In genomic region chr19:53307219-53307618, GRCm38 (mm10) we compare ENCODE assay signal across 10 mouse cellular contexts. TPM values are rescaled to one million over a fixed set of nuclear protein-coding genes. Genes with fewer than 3 reads are reported as not detected.
DNase-seq lines count a peak whose midpoint lies in the region; ATAC-seq and TF ChIP-seq lines count a peak whose summit lies in the region.
"Had no signal": no experiment of that assay in that cellular context is flagged by ENCODE, and none has a peak within 500 bp of the region (broad histone marks: within the 10 kb centered on the region; RNA-seq: fewer than 3 reads in every experiment).

No protein-coding gene starts in this region.

- H3K4me1 ChIP-seq in midbrain, embryonic 10.5 days = peaks cover 32% of the 10 kb centered on the region
- H3K4me1 ChIP-seq in midbrain, postnatal 0 days (ENCODE audit: insufficient read depth, low read length) = no peaks in the 10 kb centered on the region
- peaks cover 9% of the 10 kb centered on the region for H3K4me1 ChIP-seq in forebrain, embryonic 15.5 days
- 0 out of 2 replicates have a peak, but pooled peaks cover 4% of the 10 kb centered on the region for H3K4me1 ChIP-seq in hindbrain, postnatal 0 days (ENCODE audit: insufficient read depth, low read length)

- WGBS in midbrain, embryonic 10.5 days = 50% methylated on average over 6 of the region's 6 CpGs
- 31% methylated on average over 6 of the region's 6 CpGs for WGBS in midbrain, postnatal 0 days
- 37% methylated on average over 6 of the region's 6 CpGs for WGBS in forebrain, embryonic 15.5 days
- WGBS in hindbrain, postnatal 0 days = 15% methylated on average over 6 of the region's 6 CpGs

- H3K4me2 ChIP-seq in midbrain, postnatal 0 days (ENCODE audit: low read depth, low read length, poor library complexity, severe bottlenecking) = no peak overlapping the region
- 0 out of 2 replicates have a peak overlapping the region, but pooled peaks have one; percentile 14 for H3K4me2 ChIP-seq in forebrain, embryonic 15.5 days (replicated peaks)
- H3K4me2 ChIP-seq in hindbrain, postnatal 0 days (ENCODE audit: low read depth, low read length) = peak overlapping the region; percentile 34
- H3K4me2 ChIP-seq: liver, embryonic 12.5 days had no signal

- no peak for DNase-seq in midbrain, embryonic 10.5 days (ENCODE audit: low spot score)
- DNase-seq in midbrain, postnatal 0 days (ENCODE audit: low spot score) = no peak
- DNase-seq in hindbrain, postnatal 0 days (ENCODE audit: low spot score) = no peak
- DNase-seq in natural killer cell, adult 2 months (ENCODE audit: low spot score in 2 of 2) = no peak
- DNase-seq in urinary bladder, postnatal 36 days (ENCODE audit: low spot score in 2 of 2) = no peak
- no peak for DNase-seq in cerebellum, adult 9-11 months
- DNase-seq: kidney, adult 18-20 months; right cerebral cortex, postnatal 14 days had no signal

- no peaks in the 10 kb centered on the region for H3K27me3 ChIP-seq in midbrain, embryonic 10.5 days (ENCODE audit: low read depth, poor library complexity, severe bottlenecking)
- H3K27me3 ChIP-seq in midbrain, postnatal 0 days (ENCODE audit: insufficient read depth, low read length) = no peaks in the 10 kb centered on the region
- H3K27me3 ChIP-seq in forebrain, embryonic 15.5 days = no peaks in the 10 kb centered on the region
- no peaks in the 10 kb centered on the region for H3K27me3 ChIP-seq in hindbrain, postnatal 0 days (ENCODE audit: insufficient read depth, low read length)

- no peak for TF ChIP-seq CTCF in midbrain, postnatal 0 days (IDR thresholded peaks at IDR 0.05)
- no peak for TF ChIP-seq CTCF in hindbrain, postnatal 0 days (IDR thresholded peaks at IDR 0.05; ENCODE audit: low read depth)

- no peaks in the 10 kb centered on the region for H3K9me3 ChIP-seq in midbrain, embryonic 10.5 days (replicated peaks)
- no peaks in the 10 kb centered on the region for H3K9me3 ChIP-seq in midbrain, postnatal 0 days (ENCODE audit: low read length)
- H3K9me3 ChIP-seq in forebrain, embryonic 15.5 days = no peaks in the 10 kb centered on the region
- no peaks in the 10 kb centered on the region for H3K9me3 ChIP-seq in hindbrain, postnatal 0 days (ENCODE audit: low read length)
- H3K9me3 ChIP-seq: liver, embryonic 12.5 days had no signal

- H3K4me3 ChIP-seq in midbrain, embryonic 10.5 days = no peak overlapping the region
- no peak overlapping the region for H3K4me3 ChIP-seq in midbrain, postnatal 0 days (ENCODE audit: low read depth, low read length)
- H3K4me3 ChIP-seq in forebrain, embryonic 15.5 days = no peak overlapping the region
- H3K4me3 ChIP-seq in hindbrain, postnatal 0 days (ENCODE audit: low read length) = no peak overlapping the region
- H3K4me3 ChIP-seq: liver, embryonic 12.5 days had no signal

- ATAC-seq in midbrain, postnatal 0 days (ENCODE audit: low FRiP score) = no peak
- ATAC-seq in forebrain, embryonic 15.5 days (replicated peaks) = no peak
- no peak for ATAC-seq in hindbrain, postnatal 0 days
- ATAC-seq: liver, embryonic 12.5 days had no signal

- peak overlapping the region; percentile 81 for H3K27ac ChIP-seq in midbrain, embryonic 10.5 days (replicated peaks)
- H3K27ac ChIP-seq in midbrain, postnatal 0 days (ENCODE audit: low read depth, low read length) = no peak overlapping the region
- no peak overlapping the region for H3K27ac ChIP-seq in forebrain, embryonic 15.5 days (replicated peaks)
- no peak overlapping the region for H3K27ac ChIP-seq in hindbrain, postnatal 0 days
- H3K27ac ChIP-seq: liver, embryonic 12.5 days had no signal

- no peaks in the 10 kb centered on the region for H3K36me3 ChIP-seq in midbrain, embryonic 10.5 days
- H3K36me3 ChIP-seq in midbrain, postnatal 0 days (ENCODE audit: insufficient read depth, low read length) = no peaks in the 10 kb centered on the region
- H3K36me3 ChIP-seq in forebrain, embryonic 15.5 days = no peaks in the 10 kb centered on the region
- H3K36me3 ChIP-seq in hindbrain, postnatal 0 days (ENCODE audit: insufficient read depth, low read length) = no peaks in the 10 kb centered on the region
- H3K36me3 ChIP-seq: liver, embryonic 12.5 days had no signal

- no peak overlapping the region for H3K9ac ChIP-seq in midbrain, postnatal 0 days (replicated peaks; ENCODE audit: low read length, poor library complexity, severe bottlenecking)
- H3K9ac ChIP-seq in forebrain, embryonic 15.5 days (replicated peaks) = no peak overlapping the region
- H3K9ac ChIP-seq in hindbrain, postnatal 0 days (replicated peaks; ENCODE audit: low read length) = no peak overlapping the region
- H3K9ac ChIP-seq: liver, embryonic 12.5 days had no signal

RNA-seq across cellular contexts. Expression of gene Mxi1, which starts 3.1 kb away (rescaled TPM):
- 19.7 and 28.5 TPM in 2 replicates for polyA plus RNA-seq in midbrain, embryonic 10.5 days (2016; fragmentation: Nextera tagmentation; extraction: Ambion mirVana)
- 40.9 and 49.2 TPM in 2 replicates for total RNA-seq in midbrain, postnatal 0 days (2014; rRNA removed)
- polyA plus RNA-seq in midbrain, postnatal 0 days (2015; fragmentation: Nextera tagmentation; extraction: Ambion mirVana) = 37.7 and 38.8 TPM in 2 replicates
- polyA plus RNA-seq in forebrain, embryonic 15.5 days (2015; fragmentation: Nextera tagmentation; extraction: Ambion mirVana) = 62.0 and 68.4 TPM in 2 replicates
- total RNA-seq in hindbrain, postnatal 0 days (2014; rRNA removed) = 41.9 and 44.5 TPM in 2 replicates
- polyA plus RNA-seq in hindbrain, postnatal 0 days (2015; fragmentation: Nextera tagmentation; extraction: Ambion mirVana) = 47.7 and 51.5 TPM in 2 replicates
